Mouse (Mus musculus) B cell, adult 67 days (primary cell): ENCODE results near the gene Ahsg. TPM values are rescaled to one million over a fixed set of nuclear protein-coding genes. Genes with fewer than 3 reads are reported as not detected.

Experiments used
- total RNA-seq, 2 experiments: library from RNA; stranded (reverse); gene quantifications; 4 replicates each; pipeline ENCODE4 v1.2.4; 2023

The Ahsg gene
- total RNA-seq, result not detected

DNA sequence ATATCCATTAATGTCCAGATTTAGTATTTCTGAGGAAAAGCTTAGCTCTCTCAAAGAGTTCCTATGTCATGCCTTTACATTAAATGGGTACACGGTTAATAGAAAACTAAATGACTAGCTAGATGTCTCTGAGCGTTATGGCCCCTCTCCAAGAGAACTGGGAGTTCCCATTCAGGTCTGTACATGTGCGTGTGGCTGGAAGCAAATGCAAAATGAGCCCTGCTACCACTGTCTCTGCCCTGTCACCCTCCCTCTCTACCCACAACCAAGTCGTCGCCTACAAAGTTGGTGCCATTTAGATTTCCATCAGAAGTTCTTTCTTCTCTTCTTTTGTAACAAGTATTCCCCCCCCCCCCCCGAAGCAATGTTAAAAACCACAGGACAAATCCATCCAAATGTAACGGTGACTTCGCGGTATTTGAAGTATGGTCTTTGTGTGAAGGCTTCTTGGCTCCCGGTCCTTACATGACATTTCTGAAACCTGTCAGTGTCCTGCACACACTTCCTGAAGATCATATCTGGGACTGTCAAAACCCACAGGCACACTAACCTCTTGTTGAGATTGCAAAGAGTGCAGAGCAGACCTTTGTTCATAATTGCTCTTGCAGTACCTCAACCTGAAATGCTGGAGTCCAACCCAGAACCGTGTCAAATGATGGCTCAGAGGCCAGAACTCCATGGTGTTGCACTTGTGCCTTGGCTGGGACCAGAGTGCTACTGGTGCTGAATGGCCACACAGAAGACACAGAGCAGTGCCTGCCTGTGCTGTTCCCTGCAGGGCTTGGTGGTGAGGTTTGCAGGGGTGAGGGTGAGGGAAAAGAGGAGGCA lies at the start of gene Ahsg:
Gene Ahsg (plus strand): TSS at position 595 of the 828 bp plus-strand sequence.

DNA sequence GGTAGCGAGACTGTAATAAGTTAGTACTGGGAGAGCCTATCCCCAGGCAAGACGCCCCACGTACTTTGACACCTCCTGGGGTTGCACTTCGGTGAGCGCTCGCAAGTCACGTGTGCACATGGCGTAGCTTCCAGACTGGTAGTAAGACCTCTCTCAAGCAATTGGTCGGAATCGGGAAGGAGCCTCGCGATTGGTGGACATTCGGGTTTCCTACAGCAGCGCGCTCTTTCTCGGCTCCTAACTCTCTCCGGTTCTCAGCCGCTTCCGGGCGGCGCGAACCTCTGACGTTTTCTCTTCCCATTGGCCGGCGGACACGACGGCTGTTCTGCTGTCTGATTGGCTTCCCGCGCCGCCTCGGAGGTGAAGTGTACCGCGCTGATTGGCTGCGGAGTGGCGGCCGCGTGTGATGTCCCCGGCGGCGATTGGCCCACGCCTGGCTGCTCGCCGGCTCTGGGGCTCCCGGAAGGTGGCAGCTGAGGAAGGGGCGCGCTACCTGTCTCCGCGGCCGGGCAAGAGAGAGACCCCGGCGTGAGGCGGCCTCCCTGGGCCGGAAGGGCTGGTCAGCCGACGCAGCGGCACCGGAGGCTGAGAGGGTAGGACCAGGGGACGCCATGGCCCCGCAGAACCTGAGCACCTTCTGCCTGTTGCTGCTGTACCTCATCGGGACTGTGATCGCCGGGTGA lies 33.5 kb upstream of the Ahsg start, which contains the start of the genes Tbccd1 and Dnajb11:
Gene Tbccd1 (minus strand): TSS at position 239 of the 683 bp plus-strand sequence.
Gene Dnajb11 (plus strand): TSS at position 415 of the 683 bp plus-strand sequence.

DNA sequence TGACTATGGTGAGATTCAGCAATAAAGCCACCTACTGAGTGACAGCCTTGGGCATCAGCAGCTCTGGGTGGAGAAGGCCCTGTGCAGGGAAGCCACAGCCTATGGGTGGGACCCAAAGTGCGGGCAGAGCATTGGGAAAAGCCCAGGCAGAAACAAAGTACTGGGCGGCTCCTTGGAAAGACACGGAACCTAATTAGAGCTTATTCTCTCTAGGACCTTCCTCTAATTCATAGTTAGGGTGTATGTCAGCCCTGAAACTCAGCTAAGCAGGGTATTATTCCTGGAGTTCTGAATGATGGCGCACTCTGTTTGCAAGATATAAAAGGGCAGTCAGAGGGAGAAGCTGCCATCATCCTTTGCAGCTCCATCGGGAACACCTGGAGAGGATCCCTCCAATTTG lies 27.0 kb downstream of the Ahsg start, which contains the start of gene Fetub:
Gene Fetub (plus strand): TSS at position 301 of the 400 bp plus-strand sequence.

Other genes with a start within 250 kb of the Ahsg start
- under 1 TPM; 0.53 to 0.67 TPM for gene Dgkg, start 234.1 kb upstream of the Ahsg start, total RNA-seq
- gene Crygs, start 79.7 kb upstream of the Ahsg start, total RNA-seq, result 1 to 10 TPM in 1 of 2 experiments, not detected in 1; 1.1 TPM
- gene Tbccd1, start 33.6 kb upstream of the Ahsg start, total RNA-seq, result 10 to 100 TPM; 27.8 to 29.4 TPM
- gene Dnajb11, start 33.4 kb upstream of the Ahsg start, total RNA-seq, result 10 to 100 TPM; 75.8 to 80.2 TPM
- gene Fetub, start 27.1 kb downstream of the Ahsg start, total RNA-seq, result not detected
- gene Hrg, start 59.8 kb downstream of the Ahsg start, total RNA-seq, result not detected
- not detected for gene Kng2, start 138.2 kb downstream of the Ahsg start, total RNA-seq
- not detected for gene Kng1, start 166.6 kb downstream of the Ahsg start, total RNA-seq
- gene Eif4a2, start 216.2 kb downstream of the Ahsg start, total RNA-seq, result 1,000 to 10,000 TPM; 1,212 to 1,271 TPM
- gene Rfc4, start 236.5 kb downstream of the Ahsg start, total RNA-seq, result 10 to 100 TPM in 1 of 2 experiments, 1 to 10 TPM in 1; 9.1 to 16.7 TPM